Mouse (Mus musculus) CD4-positive, CD25-positive, alpha-beta regulatory T cell, adult 4 months (primary cell): ENCODE results near the gene Mccc2. TPM values are rescaled to one million over a fixed set of nuclear protein-coding genes. Genes with fewer than 3 reads are reported as not detected.

Source experiments
- ATAC-seq: one replicate; pipeline ENCODE4 v1.8.0; 2017
- polyA plus RNA-seq, 2 experiments: library from polyadenylated mRNA; unstranded; fragments of 100-300 nt; shearing (Covaris generic); gene quantifications; one replicate each; pipeline ENCODE4 v1.2.1; 2017

The Mccc2 gene
- polyA plus RNA-seq, 2 experiments from 2014 or later: 11.5 to 18.2 TPM

GRCm38 (mm10) chr13:99938606-99939319 lies 76.7 kb downstream of the Mccc2 start:
- no peak for ATAC-seq

- no peak for ATAC-seq
These were observed 77.7 kb downstream of the Mccc2 start for GRCm38 (mm10) chr13:99937741-99938140.

- peak; percentile 49 for ATAC-seq
These were observed 83.0 kb downstream of the Mccc2 start for GRCm38 (mm10) chr13:99932406-99932805.

- ATAC-seq: no peak
These were observed 83.9 kb downstream of the Mccc2 start for GRCm38 (mm10) chr13:99931502-99931901.

GRCm38 (mm10) chr13:99926249-99926648 lies 89.2 kb downstream of the Mccc2 start:
- ATAC-seq: no peak

GRCm38 (mm10) chr13:99915632-99916031 lies 99.8 kb downstream of the Mccc2 start:
- ATAC-seq: no peak

GRCm38 (mm10) chr13:99900965-99901364 lies 114.5 kb downstream of the Mccc2 start, which contains the start of gene Cartpt:
Cartpt (minus strand) TSS chr13:99901091.
- no peak for ATAC-seq

- ATAC-seq: no peak
These were observed 114.9 kb downstream of the Mccc2 start for GRCm38 (mm10) chr13:99900557-99900892.

GRCm38 (mm10) chr13:99899670-99900556 lies 115.5 kb downstream of the Mccc2 start:
- no peak for ATAC-seq

- ATAC-seq: no peak
These were observed 116.6 kb downstream of the Mccc2 start for GRCm38 (mm10) chr13:99898816-99899215.

Other genes with a start within 250 kb of the Mccc2 start
- gene Cartpt, start 114.5 kb downstream of the Mccc2 start, polyA plus RNA-seq: not detected
- 10 to 100 TPM; 17.5 to 26.5 TPM for gene Bdp1, start 88.4 kb upstream of the Mccc2 start, polyA plus RNA-seq
- gene Serf1, start 92.4 kb upstream of the Mccc2 start, polyA plus RNA-seq: 1 to 10 TPM; 5.6 to 6.3 TPM
- gene Smn1, start 109.2 kb upstream of the Mccc2 start, polyA plus RNA-seq: 10 to 100 TPM; 36.4 to 36.6 TPM
- 10 to 100 TPM in 1 of 2 experiments, 1 to 10 TPM in 1; 7.3 to 13.2 TPM for gene Naip2, start 186.5 kb upstream of the Mccc2 start, polyA plus RNA-seq
- gene Naip5, start 230.7 kb upstream of the Mccc2 start, polyA plus RNA-seq: 10 to 100 TPM; 12.7 to 16.1 TPM